8 mouse cellular contexts compared by ENCODE assay signal in genomic region chr17:71485791-71486230, GRCm38 (mm10). TPM values are rescaled to one million over a fixed set of nuclear protein-coding genes. Genes with fewer than 3 reads are reported as not detected.
DNase-seq lines count a peak whose midpoint lies in the region; ATAC-seq lines count a peak whose summit lies in the region.

No protein-coding gene starts in this region.

- peak; percentile 70 for ATAC-seq in megakaryocyte, adult 5-6 weeks (ENCODE audit: poor library complexity, severe bottlenecking)

- DNase-seq in ovary, postnatal 10 days (ENCODE audit: low spot score) = peak; percentile 21
- DNase-seq in ovary, postnatal 14 days (ENCODE audit: low spot score) = no peak
- DNase-seq in heart, adult 8-10 months (ENCODE audit: low spot score) = peak; percentile 53
- DNase-seq in kidney, postnatal 10 days = peak; percentile 56
- DNase-seq in thymus, postnatal 0 days (ENCODE audit: low spot score) = peak; percentile 63
- no peak for DNase-seq in embryo, embryonic 10 days (ENCODE audit: low spot score)
- DNase-seq in retina, postnatal 1 day = no peak

RNA-seq across cellular contexts. Expression of gene Smchd1, which starts 10.7 kb away (rescaled TPM):
- 10 to 100 TPM; 15.6 to 17.2 (median 16.4) TPM for total RNA-seq in heart, adult 8-10 months (2022)
- 188 and 196 TPM in 2 replicates for total RNA-seq in megakaryocyte, adult 5-6 weeks (2015)
- 244 and 254 TPM in 2 replicates for total RNA-seq in megakaryocyte, adult 5-6 weeks (2017)
- polyA plus RNA-seq in thymus, postnatal 0 days (2015; fragmentation: Nextera tagmentation; extraction: Ambion mirVana) = 66.3 and 75.3 TPM in 2 replicates

RNA-seq across cellular contexts. Expression of gene Gm4707, which starts 26.1 kb away (rescaled TPM):
- total RNA-seq in heart, adult 8-10 months (2022) = 1 to 10 TPM in 1 of 4 experiments, under 1 TPM in 3; 0.75 to 1.2 (median 0.94) TPM
- 2.4 and 4.2 TPM in 2 replicates for total RNA-seq in megakaryocyte, adult 5-6 weeks (2015)
- 4.0 and 4.8 TPM in 2 replicates for total RNA-seq in megakaryocyte, adult 5-6 weeks (2017)
- 0.91 and 2.8 TPM in 2 replicates for polyA plus RNA-seq in thymus, postnatal 0 days (2015; fragmentation: Nextera tagmentation; extraction: Ambion mirVana)

RNA-seq across cellular contexts. Expression of gene Ndc80, which starts 40.8 kb away (rescaled TPM):
- under 1 TPM in 3 of 4 experiments, not detected in 1; 0.31 to 0.78 (median 0.33) TPM for total RNA-seq in heart, adult 8-10 months (2022)
- total RNA-seq in megakaryocyte, adult 5-6 weeks (2015) = 73.8 and 79.1 TPM in 2 replicates
- 108 and 113 TPM in 2 replicates for total RNA-seq in megakaryocyte, adult 5-6 weeks (2017)
- 56.9 and 60.6 TPM in 2 replicates for polyA plus RNA-seq in thymus, postnatal 0 days (2015; fragmentation: Nextera tagmentation; extraction: Ambion mirVana)

Comparison
In these comparisons a context has a peak if more than half of its experiments do, and no peak if none do; other contexts are left out.
1. DNase-seq: peak in ovary, postnatal 10 days (single experiment), heart, adult 8-10 months (single experiment), kidney, postnatal 10 days (single experiment) and thymus, postnatal 0 days (single experiment); none in ovary, postnatal 14 days (single experiment), embryo, embryonic 10 days (single experiment) and retina, postnatal 1 day (single experiment).
2. RNA of gene Smchd1, which starts 10.7 kb away (total RNA-seq): 188 to 254 TPM in megakaryocyte, adult 5-6 weeks; 15.6 to 17.2 TPM in heart, adult 8-10 months; every median in the first group is over 10 times any median in the second.
3. RNA of gene Ndc80, which starts 40.8 kb away (total RNA-seq): 73.8 to 113 TPM in megakaryocyte, adult 5-6 weeks; 0.31 to 0.78 TPM in heart, adult 8-10 months; every median in the first group is over 10 times any median in the second.